Mouse (Mus musculus): ENCODE results near the gene Amz2.
A peak's percentile ranks its signal among the peaks of the same experiment; 100 is the strongest.
"Not testable (repeated sequence)": the region's sequence is repeated elsewhere in the genome, so short reads cannot be mapped to it uniquely, and the experiment has no call there.

The Amz2 gene

DNA sequence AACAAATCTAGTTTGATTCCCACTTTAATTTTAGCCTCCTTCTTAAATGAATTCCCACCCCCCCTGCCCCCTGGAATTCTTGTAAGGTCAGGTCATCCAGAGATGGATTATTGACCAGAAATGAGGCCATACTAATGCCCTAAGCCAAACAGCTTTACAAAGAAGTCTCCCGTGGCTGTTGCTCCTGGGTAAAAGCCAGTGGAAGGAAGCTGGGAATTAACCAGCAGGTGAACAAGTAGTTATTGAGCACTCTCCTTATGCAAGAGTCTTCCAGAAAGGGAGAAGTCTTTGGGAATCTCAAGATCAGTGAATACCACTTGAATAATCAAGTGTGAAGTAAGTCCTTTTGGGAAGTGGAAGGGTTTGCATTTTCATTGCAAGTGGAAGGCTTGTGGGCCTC is 61.4 kb downstream of the Amz2 start:
- no peak for DNase-seq (ENCODE audit: low read depth, low spot score)
- Histone ChIP-seq H3K27me3 (ENCODE audit: control insufficient read depth, insufficient read depth, low read length, poor library complexity, severe bottlenecking) (no peaks in the 10 kb centered on the region), H3K36me3 (ENCODE audit: control insufficient read depth, insufficient read depth, low read length, poor library complexity, severe bottlenecking) (no peaks in the 10 kb centered on the region)

- no peaks in the 10 kb centered on the region for H3K27me3 ChIP-seq (ENCODE audit: control insufficient read depth, insufficient read depth, low read length, poor library complexity, severe bottlenecking)
- no peak for DNase-seq (ENCODE audit: low read depth, low spot score)
- no peaks in the 10 kb centered on the region for H3K36me3 ChIP-seq (ENCODE audit: control insufficient read depth, insufficient read depth, low read length, poor library complexity, severe bottlenecking)
Observed at GRCm38 (mm10) chr11:109487991-109488684, 62.4 kb downstream of the Amz2 start.

GRCm38 (mm10) chr11:109489763-109490162 is 64.0 kb downstream of the Amz2 start:
- Histone ChIP-seq H3K36me3 (ENCODE audit: control insufficient read depth, insufficient read depth, low read length, poor library complexity, severe bottlenecking) (no peaks in the 10 kb centered on the region), H3K27me3 (ENCODE audit: control insufficient read depth, insufficient read depth, low read length, poor library complexity, severe bottlenecking) (no peaks in the 10 kb centered on the region)
- no peak for DNase-seq (ENCODE audit: low read depth, low spot score)

GRCm38 (mm10) chr11:109491844-109492243 is 66.1 kb downstream of the Amz2 start:
- Histone ChIP-seq H3K27me3 (ENCODE audit: control insufficient read depth, insufficient read depth, low read length, poor library complexity, severe bottlenecking) (no peaks in the 10 kb centered on the region), H3K36me3 (ENCODE audit: control insufficient read depth, insufficient read depth, low read length, poor library complexity, severe bottlenecking) (no peaks in the 10 kb centered on the region)
- no peak for DNase-seq (ENCODE audit: low read depth, low spot score)

- DNase-seq (ENCODE audit: low read depth, low spot score); H3K27me3 ChIP-seq (ENCODE audit: control insufficient read depth, insufficient read depth, low read length, poor library complexity, severe bottlenecking); H3K36me3 ChIP-seq (ENCODE audit: control insufficient read depth, insufficient read depth, low read length, poor library complexity, severe bottlenecking): not testable (repeated sequence)
Observed at GRCm38 (mm10) chr11:109492847-109493464, 67.2 kb downstream of the Amz2 start.

GRCm38 (mm10) chr11:109494890-109495770 is 69.4 kb downstream of the Amz2 start:
- DNase-seq (ENCODE audit: low read depth, low spot score) = peak; percentile 79
- Histone ChIP-seq H3K36me3 (ENCODE audit: control insufficient read depth, insufficient read depth, low read length, poor library complexity, severe bottlenecking) (no peaks in the 10 kb centered on the region), H3K27me3 (ENCODE audit: control insufficient read depth, insufficient read depth, low read length, poor library complexity, severe bottlenecking) (no peaks in the 10 kb centered on the region)

DNA sequence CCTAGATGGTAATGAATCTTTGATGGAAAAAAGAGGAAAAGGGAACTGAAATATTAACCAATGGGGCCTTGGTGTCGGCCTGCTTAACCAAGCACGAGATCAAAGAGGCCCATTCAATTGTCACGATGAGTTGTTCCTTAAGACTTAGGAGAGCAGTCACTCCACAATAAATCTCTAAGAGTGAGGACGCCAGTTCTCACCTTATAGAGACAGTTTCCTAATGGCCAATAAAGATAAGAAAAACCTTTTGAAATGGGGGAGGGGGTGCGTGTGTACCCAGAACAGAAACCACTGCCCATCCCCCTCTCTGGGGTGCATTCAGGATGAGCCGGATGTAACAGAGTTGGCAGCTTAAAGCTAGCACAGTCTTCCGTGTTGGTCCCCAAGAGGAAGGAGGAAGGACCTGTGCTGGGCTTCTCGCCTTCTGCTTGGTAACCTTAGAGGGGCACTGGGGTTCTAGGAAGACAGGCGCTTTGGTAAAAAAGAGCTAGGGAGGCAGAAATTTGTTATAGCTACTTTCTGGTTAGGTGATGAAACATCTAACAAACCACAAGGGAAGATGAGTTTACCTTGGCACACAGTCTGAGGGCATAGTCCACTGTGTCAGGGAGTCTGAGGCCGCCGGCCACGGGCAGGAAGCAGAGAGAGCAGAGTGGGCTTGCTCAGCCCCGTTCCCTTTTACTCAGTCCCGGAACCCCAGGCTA is 70.2 kb downstream of the Amz2 start:
- peak; percentile 70 for DNase-seq (ENCODE audit: low read depth, low spot score)
- Histone ChIP-seq H3K27me3 (ENCODE audit: control insufficient read depth, insufficient read depth, low read length, poor library complexity, severe bottlenecking) (no peaks in the 10 kb centered on the region), H3K36me3 (ENCODE audit: control insufficient read depth, insufficient read depth, low read length, poor library complexity, severe bottlenecking) (no peaks in the 10 kb centered on the region)

DNA sequence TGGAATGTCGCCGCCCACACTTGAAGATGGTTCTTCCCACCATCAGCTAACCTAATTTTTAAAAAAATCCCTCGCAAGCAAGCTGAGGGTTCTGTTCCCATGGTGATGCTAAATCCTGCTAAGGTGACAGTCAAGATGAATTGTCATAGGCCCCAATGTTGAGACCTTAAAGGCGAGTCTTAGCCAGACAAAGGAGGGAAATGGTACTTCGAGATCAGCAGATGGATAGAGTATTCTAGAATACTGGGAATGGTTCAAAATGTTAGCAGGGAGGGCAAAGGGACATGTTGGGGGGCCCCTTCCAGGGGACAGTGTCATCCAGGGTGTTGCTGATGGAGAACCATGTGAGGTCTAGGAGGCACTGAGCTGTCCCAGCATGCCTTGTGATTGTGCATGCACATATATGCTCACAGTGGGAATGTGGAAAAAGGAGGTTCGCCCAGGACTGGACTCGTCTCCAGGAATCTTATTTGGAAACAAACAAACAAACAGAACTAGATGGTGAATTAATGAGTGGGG is 70.8 kb downstream of the Amz2 start:
- Histone ChIP-seq H3K27me3 (ENCODE audit: control insufficient read depth, insufficient read depth, low read length, poor library complexity, severe bottlenecking) (no peaks in the 10 kb centered on the region), H3K36me3 (ENCODE audit: control insufficient read depth, insufficient read depth, low read length, poor library complexity, severe bottlenecking) (no peaks in the 10 kb centered on the region)
- no peak for DNase-seq (ENCODE audit: low read depth, low spot score)

GRCm38 (mm10) chr11:109496996-109497714 is 71.4 kb downstream of the Amz2 start:
- DNase-seq (ENCODE audit: low read depth, low spot score) = peak; percentile 35

DNA sequence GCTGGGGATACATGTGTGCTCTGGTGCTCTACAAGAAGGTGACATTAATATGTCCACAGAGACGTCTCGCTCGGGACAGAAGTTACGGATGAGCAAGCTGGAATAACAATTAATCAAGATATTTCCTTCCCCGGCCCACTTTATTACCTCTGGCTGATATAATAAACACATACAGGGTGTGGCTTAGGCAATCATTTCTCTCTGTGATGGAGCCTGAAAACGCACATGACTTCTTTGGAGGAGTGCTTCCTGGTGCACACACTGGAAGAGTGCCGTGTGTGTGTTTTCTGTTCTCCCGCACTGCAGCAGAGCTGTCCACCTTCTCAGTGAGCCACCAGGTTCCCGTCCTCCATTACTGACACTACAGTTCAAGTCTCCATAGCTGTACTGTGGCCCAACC is 72.2 kb downstream of the Amz2 start:
- no peak for DNase-seq (ENCODE audit: low read depth, low spot score)
- no peaks in the 10 kb centered on the region for H3K27me3 ChIP-seq (ENCODE audit: control insufficient read depth, insufficient read depth, low read length, poor library complexity, severe bottlenecking)
- no peaks in the 10 kb centered on the region for H3K36me3 ChIP-seq (ENCODE audit: control insufficient read depth, insufficient read depth, low read length, poor library complexity, severe bottlenecking)

More at GRCm38 (mm10) chr11:109496996-109497714, 71.4 kb downstream of the Amz2 start:
- H3K36me3 ChIP-seq (ENCODE audit: control insufficient read depth, insufficient read depth, low read length, poor library complexity, severe bottlenecking) = no peaks in the 10 kb centered on the region
- no peaks in the 10 kb centered on the region for H3K27me3 ChIP-seq (ENCODE audit: control insufficient read depth, insufficient read depth, low read length, poor library complexity, severe bottlenecking)

DNA sequence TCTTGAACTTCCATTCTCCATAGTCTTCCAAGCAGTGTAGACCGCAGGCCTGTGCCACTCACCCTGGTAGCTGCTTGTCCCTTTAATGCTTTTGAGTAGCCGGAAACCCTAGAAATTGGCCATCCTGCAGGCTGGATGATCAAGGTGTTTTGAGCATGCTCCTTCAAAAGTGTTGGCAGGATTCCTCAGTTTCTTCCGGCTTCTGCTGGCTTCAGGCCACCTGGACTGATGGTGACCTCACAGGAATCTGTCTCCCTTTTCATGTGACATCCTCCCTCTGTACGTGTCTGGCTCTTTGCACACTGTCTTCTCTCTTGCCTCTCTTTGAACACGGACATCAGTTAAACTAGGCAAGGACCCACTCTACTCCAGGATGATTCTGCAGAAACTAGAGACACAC is 74.5 kb downstream of the Amz2 start:
- H3K27me3 ChIP-seq (ENCODE audit: control insufficient read depth, insufficient read depth, low read length, poor library complexity, severe bottlenecking) = no peaks in the 10 kb centered on the region
- DNase-seq (ENCODE audit: low read depth, low spot score) = no peak
- no peaks in the 10 kb centered on the region for H3K36me3 ChIP-seq (ENCODE audit: control insufficient read depth, insufficient read depth, low read length, poor library complexity, severe bottlenecking)
